Mouse (Mus musculus) spleen, adult 2 months (tissue): Measurements from ENCODE around the gene Mfap5.

Experiments
- CTCF ChIP-seq: fragments of 200-500 bp; IDR thresholded peaks from 2 replicates; pipeline ENCODE4 v1.5.1; 2011; ENCODE audit warnings: mild to moderate bottlenecking, inconsistent platforms; ENCODE audit not compliant: insufficient read depth, insufficient read length, insufficient replicate concordance; ENCODE audit errors: extremely low read depth
- POLR2A ChIP-seq: fragments of 200-500 bp; IDR thresholded peaks from 2 replicates; pipeline ENCODE4 v1.6.1; 2011; ENCODE audit warnings: low read depth, low read length, inconsistent platforms

DNA sequence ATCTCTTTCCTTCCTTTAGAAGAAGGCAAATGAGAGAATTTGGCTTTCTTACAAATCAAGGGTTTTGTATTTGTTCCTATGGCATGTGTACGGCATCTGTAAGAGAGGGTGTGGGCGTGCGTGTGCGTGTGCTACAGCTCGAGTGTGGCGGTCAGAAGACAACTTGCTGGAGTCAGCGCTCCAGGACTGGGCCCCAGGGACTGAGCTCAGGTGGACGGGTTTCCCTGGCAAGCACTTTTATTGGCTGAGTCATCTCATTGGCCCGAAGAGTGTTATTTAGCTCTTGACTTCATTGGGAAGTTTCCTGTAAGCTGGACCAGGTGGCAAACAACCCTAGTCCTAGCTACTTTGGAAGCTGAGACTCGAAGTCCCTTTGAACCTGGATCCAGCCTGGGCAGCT lies 40.3 kb downstream of the Mfap5 start:
- TF ChIP-seq CTCF (no peak), POLR2A (no peak)
